Mouse (Mus musculus): ENCODE measurements around the gene Atf7. TPM values are rescaled to one million over a fixed set of nuclear protein-coding genes. Genes with fewer than 3 reads are reported as not detected.

Gene Atf7
- polyA plus RNA-seq (2014; fragmentation: Nextera tagmentation; extraction: Ambion mirVana): 34.3 and 36.5 TPM in 2 replicates

DNA sequence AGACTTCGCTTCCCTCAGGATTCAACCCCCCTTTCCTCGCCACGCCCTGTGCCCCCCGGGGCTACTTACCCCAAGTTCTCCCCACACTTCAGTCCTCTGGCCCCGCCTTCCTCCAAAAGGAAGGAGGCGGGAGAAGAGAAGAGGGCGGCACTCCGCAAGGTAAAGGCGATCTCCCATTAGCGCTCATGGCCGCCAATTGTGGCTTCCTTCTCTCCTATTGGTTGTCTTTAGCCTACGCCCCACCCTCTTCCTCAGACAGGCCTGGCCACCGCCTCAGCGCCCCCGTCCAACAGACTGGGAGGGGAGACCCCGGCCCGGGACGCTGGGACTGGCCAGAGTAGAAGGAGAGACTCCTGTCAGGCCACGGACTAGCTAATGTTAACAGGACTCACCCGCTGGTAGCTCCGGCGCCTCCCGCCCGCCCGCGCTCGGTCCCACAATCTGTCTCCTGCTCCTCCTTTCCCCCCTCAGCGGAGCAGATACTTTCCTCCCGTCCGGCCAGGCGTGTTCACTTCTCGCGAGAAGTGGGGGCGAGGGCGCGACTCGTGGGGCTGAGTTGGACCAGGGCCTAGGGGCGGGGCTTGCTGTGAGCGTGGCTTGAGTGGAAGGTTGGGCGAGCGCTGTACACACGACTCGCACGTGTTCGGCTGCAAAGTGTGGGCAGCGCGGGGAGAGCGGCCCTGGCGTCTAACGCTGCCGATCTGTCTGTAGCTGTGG, at the start of gene Atf7, which contains the start of gene Gm28047:
Gene Atf7 (minus strand): TSS at position 495 of the 717 bp plus-strand sequence.
Gene Gm28047 (minus strand): TSS at position 98 of the 717 bp plus-strand sequence.
- Histone ChIP-seq H3K9ac (ENCODE audit: low read length) (peak within 1 kb of the TSS; percentile 62), H3K27me3 (replicated peaks; ENCODE audit: control insufficient read depth, insufficient read depth, low read length) (no peaks in the 10 kb centered on the region), H3K4me1 (replicated peaks; ENCODE audit: control insufficient read depth, insufficient read depth, low read length) (peaks cover 17% of the 10 kb centered on the region), H3K9me3 (ENCODE audit: control insufficient read depth, low read length) (0 out of 2 replicates have a peak, but pooled peaks cover 2% of the 10 kb centered on the region), H3K36me3 (ENCODE audit: control insufficient read depth, insufficient read depth, low read length) (no peaks in the 10 kb centered on the region), H3K27ac (ENCODE audit: low read depth) (peak within 1 kb of the TSS; percentile 97), H3K4me2 (ENCODE audit: low read length) (peak within 1 kb of the TSS; percentile 91), H3K4me3 (ENCODE audit: low read depth, low read length) (peak within 1 kb of the TSS; percentile 81)
- under 1% methylated on average over 50 of the region's 51 CpGs for WGBS
- peak; percentile 99 for DNase-seq (ENCODE audit: low spot score)
- peak; percentile 99 for ATAC-seq (replicated peaks; ENCODE audit: low FRiP score, low TSS enrichment, low read depth)

DNA sequence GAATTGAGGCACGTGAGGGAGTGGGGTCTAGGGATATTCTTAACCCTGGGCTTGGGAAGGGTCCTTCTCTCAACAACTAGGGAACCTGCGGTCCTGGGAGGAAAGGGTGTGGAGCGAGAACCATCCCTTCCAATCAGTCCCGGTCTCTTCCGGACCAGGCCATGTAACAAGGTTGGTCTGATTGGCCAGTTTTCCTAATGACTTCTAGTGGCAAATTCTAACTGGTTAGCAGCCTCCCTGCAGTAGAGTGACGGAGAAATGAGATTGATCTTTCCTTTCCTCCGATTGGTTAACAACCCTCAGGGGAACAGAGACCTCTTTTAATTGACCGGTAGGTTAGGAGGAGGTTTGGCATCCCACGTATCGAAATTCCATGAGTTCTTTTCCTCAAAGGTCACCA, 48.3 kb upstream of the Atf7 start:
- Histone ChIP-seq H3K9ac (ENCODE audit: low read length) (no peak overlapping the region), H3K36me3 (ENCODE audit: control insufficient read depth, insufficient read depth, low read length) (peaks cover 11% of the 10 kb centered on the region; the same call in 1 of the 2 replicates), H3K9me3 (ENCODE audit: control insufficient read depth, low read length) (no peaks in the 10 kb centered on the region), H3K4me2 (ENCODE audit: low read length) (peak overlapping the region; percentile 76), H3K4me1 (replicated peaks; ENCODE audit: control insufficient read depth, insufficient read depth, low read length) (peaks cover 28% of the 10 kb centered on the region), H3K27ac (ENCODE audit: low read depth) (peak overlapping the region; percentile 100), H3K4me3 (ENCODE audit: low read depth, low read length) (peak overlapping the region; percentile 42; the same call in 1 of the 2 replicates), H3K27me3 (replicated peaks; ENCODE audit: control insufficient read depth, insufficient read depth, low read length) (no peaks in the 10 kb centered on the region)
- ATAC-seq (replicated peaks; ENCODE audit: low FRiP score, low TSS enrichment, low read depth): peak; percentile 20
- peak; percentile 75 for DNase-seq (ENCODE audit: low spot score)
- WGBS: 3% methylated on average over 10 of the region's 10 CpGs

DNA sequence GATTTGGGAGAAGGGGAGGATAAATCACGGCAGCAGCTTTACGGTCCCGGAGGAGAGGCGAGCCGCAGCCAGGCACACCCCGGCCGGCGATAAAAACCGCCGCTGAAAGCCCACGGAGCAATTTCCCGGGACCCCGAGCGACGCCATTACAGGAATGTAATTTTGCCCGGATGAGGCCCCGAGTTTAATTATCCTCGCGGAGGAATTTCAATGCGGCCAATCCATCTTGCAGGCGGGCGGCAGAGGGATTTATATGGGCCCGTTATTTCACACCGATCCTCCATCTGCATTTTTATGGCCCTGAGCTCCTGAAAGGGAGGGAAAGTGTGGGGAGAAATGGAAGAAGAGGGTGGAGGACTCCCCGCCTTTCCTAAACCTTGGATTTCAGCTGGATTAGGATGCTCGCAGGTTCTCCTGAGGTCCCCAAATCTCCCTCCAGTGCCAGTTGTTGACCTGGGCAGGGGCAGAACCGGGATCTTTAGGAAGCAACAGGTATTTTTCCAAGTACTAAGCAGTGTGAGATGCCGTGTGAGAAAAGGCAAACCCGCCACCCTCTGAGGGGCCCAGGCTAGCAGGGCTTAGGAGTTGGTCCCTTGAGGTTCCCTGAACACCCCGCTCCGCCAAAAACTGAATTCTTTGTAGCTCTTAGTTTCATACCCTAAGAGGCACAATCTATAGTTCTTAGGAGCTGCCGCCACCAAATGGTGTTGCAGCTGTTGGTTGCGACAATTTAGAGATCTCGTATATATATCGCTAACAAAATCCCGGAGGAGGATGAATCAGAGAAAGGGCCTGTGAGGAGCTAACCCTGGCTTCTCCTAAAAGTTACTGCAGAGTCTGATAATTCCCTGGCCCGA, 47.2 kb upstream of the Atf7 start, which contains the start of gene Atp5g2:
Gene Atp5g2 (minus strand): TSS at position 138 of the 857 bp plus-strand sequence.
- Histone ChIP-seq H3K9me3 (ENCODE audit: control insufficient read depth, low read length) (no peaks in the 10 kb centered on the region), H3K9ac (ENCODE audit: low read length) (peak within 1 kb of the TSS; percentile 85), H3K27ac (ENCODE audit: low read depth) (peak within 1 kb of the TSS; percentile 100), H3K4me1 (replicated peaks; ENCODE audit: control insufficient read depth, insufficient read depth, low read length) (peaks cover 28% of the 10 kb centered on the region), H3K36me3 (ENCODE audit: control insufficient read depth, insufficient read depth, low read length) (peaks cover 22% of the 10 kb centered on the region), H3K4me2 (ENCODE audit: low read length) (peak within 1 kb of the TSS; percentile 76), H3K4me3 (ENCODE audit: low read depth, low read length) (peak within 1 kb of the TSS; percentile 42), H3K27me3 (replicated peaks; ENCODE audit: control insufficient read depth, insufficient read depth, low read length) (no peaks in the 10 kb centered on the region)
- WGBS: 3% methylated on average over 37 of the region's 37 CpGs
- DNase-seq (ENCODE audit: low spot score) (peak; percentile 83), ATAC-seq (replicated peaks; ENCODE audit: low FRiP score, low TSS enrichment, low read depth) (no peak)

DNA sequence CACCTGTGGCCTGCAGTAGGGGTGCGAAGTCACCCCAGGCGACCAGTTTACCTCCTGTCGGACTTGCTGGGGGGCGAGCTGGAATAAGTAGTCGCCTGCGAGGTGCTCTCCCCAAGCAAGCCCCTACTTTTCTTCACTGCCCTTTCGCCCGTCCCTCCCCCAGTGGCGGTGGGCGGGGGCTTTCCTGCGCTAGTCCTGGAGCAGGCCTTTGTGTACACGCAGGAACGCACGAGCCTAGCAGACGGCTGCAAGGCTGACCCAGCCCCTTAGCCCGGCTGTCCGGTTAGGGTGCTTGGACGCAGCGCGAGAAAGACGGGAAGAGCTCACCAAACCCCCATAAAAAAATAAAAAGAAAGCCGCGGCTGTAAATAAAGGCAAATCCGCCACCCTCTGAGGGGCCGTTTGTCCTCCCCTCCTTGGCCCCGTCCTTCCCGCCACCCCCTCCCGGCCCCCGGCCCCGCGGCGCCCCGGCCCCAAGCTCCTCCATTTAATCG, 46.5 kb upstream of the Atf7 start:
- DNase-seq (ENCODE audit: low spot score) (peak; percentile 91), ATAC-seq (replicated peaks; ENCODE audit: low FRiP score, low TSS enrichment, low read depth) (peak; percentile 69)
- WGBS: 1% methylated on average over 34 of the region's 34 CpGs
- Histone ChIP-seq H3K4me3 (ENCODE audit: low read depth, low read length) (peak overlapping the region; percentile 42), H3K36me3 (ENCODE audit: control insufficient read depth, insufficient read depth, low read length) (peaks cover 28% of the 10 kb centered on the region), H3K27me3 (replicated peaks; ENCODE audit: control insufficient read depth, insufficient read depth, low read length) (no peaks in the 10 kb centered on the region), H3K4me2 (ENCODE audit: low read length) (peak overlapping the region; percentile 76), H3K27ac (ENCODE audit: low read depth) (peak overlapping the region; percentile 100), H3K4me1 (replicated peaks; ENCODE audit: control insufficient read depth, insufficient read depth, low read length) (peaks cover 28% of the 10 kb centered on the region), H3K9ac (ENCODE audit: low read length) (peak overlapping the region; percentile 85), H3K9me3 (ENCODE audit: control insufficient read depth, low read length) (no peaks in the 10 kb centered on the region)

DNA sequence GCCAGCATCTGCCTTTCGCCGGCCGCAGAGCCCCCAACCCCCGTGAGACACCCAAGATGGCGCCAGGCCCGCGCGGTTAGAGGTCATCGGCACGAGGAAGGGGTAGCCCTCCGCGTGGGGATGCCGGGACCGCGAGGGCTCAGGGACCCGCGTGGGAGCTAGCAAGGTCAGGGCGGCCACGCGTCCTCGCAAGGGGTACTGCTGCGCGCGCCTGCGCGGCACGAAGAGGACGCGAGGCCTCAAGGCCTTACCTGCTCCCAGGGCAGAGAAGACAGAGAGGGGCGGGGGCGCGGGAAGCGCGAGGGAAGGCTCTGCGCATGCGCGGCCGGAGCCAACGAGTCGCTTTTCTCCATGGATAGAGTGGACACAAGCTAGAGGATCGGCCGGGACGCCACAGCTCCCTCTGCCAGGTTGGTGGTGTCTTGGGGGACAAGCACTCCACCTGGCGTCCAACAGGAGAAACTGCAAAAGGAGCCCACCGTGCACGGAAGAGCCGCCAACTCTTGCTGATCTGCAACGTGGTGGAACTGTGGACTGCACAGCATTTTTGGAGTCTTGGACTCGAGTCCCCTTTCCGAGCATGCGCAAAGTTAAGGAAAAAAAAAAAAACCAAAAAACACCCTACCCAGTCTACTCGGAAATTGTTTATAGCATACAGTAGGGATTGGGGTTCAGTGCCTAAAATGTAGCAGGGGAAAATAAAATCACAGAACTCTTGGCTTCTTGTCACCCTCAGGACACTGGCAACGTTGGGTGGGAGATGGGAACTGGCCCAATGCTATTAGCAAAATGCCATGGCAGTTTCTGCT, 45.7 kb upstream of the Atf7 start:
- Histone ChIP-seq H3K27me3 (replicated peaks; ENCODE audit: control insufficient read depth, insufficient read depth, low read length) (no peaks in the 10 kb centered on the region), H3K9ac (ENCODE audit: low read length) (peak overlapping the region; percentile 96), H3K4me2 (ENCODE audit: low read length) (peak overlapping the region; percentile 95), H3K4me1 (replicated peaks; ENCODE audit: control insufficient read depth, insufficient read depth, low read length) (peaks cover 28% of the 10 kb centered on the region), H3K27ac (ENCODE audit: low read depth) (peak overlapping the region; percentile 100), H3K9me3 (ENCODE audit: control insufficient read depth, low read length) (no peaks in the 10 kb centered on the region), H3K4me3 (ENCODE audit: low read depth, low read length) (peak overlapping the region; percentile 74), H3K36me3 (ENCODE audit: control insufficient read depth, insufficient read depth, low read length) (peaks cover 36% of the 10 kb centered on the region)
- peak; percentile 100 for DNase-seq (ENCODE audit: low spot score)
- WGBS: under 1% methylated on average over 53 of the region's 53 CpGs
- peak; percentile 91 for ATAC-seq (replicated peaks; ENCODE audit: low FRiP score, low TSS enrichment, low read depth)

DNA sequence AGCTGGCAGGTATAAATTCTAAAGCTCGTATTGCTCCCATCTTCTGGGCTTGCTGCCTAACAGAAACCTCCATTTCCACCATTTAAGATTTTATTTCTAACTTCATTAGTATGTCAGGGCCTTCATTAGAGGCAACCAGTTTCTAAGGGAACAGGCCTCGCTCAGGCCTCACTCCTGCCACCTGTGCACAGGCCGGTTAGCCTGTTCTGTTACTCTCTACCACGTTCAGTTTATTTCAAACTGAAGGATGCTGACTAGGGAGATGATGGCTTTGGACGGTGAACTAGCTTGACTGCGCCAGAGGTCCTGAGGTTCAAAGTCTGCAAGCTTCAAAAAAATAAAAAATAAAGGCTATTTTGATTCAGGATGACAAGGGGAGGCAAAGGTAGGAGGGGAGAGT, 45.0 kb upstream of the Atf7 start:
- peak overlapping the region; percentile 94 for H3K27ac ChIP-seq (ENCODE audit: low read depth)
- H3K9ac ChIP-seq (ENCODE audit: low read length): peak overlapping the region; percentile 96
- H3K4me3 ChIP-seq (ENCODE audit: low read depth, low read length): peak overlapping the region; percentile 74
- ATAC-seq (replicated peaks; ENCODE audit: low FRiP score, low TSS enrichment, low read depth): no peak
- no peaks in the 10 kb centered on the region for H3K9me3 ChIP-seq (ENCODE audit: control insufficient read depth, low read length)
- DNase-seq (ENCODE audit: low spot score): no peak
- H3K4me2 ChIP-seq (ENCODE audit: low read length): peak overlapping the region; percentile 95
- no peaks in the 10 kb centered on the region for H3K27me3 ChIP-seq (replicated peaks; ENCODE audit: control insufficient read depth, insufficient read depth, low read length)
- H3K4me1 ChIP-seq (replicated peaks; ENCODE audit: control insufficient read depth, insufficient read depth, low read length): peaks cover 28% of the 10 kb centered on the region
- WGBS: 6% methylated on average over 6 of the region's 6 CpGs
- peaks cover 42% of the 10 kb centered on the region for H3K36me3 ChIP-seq (ENCODE audit: control insufficient read depth, insufficient read depth, low read length)

DNA sequence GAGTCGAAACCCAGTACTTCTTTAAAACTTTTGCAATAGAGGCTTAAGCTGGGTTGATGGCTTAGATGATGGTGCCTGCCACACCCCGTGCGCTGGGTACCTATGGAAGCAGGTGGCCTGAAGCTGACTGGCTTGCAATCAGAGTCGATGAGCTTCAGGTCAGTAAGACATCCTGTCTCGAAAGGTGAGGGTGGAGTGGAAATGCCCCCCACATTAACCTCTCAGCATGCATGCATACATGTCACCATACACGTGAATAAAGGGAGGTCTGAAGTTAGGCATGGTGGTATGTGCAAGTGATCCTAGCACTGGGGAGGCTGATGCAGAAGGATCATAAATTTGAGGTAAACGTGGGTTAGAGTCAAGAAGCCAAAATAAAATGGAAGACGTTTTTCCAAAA, 44.3 kb upstream of the Atf7 start:
- 87% methylated on average over 8 of the region's 8 CpGs for WGBS
- H3K4me1 ChIP-seq (replicated peaks; ENCODE audit: control insufficient read depth, insufficient read depth, low read length): peaks cover 28% of the 10 kb centered on the region
- H3K9me3 ChIP-seq (ENCODE audit: control insufficient read depth, low read length): no peaks in the 10 kb centered on the region
- H3K4me2 ChIP-seq (ENCODE audit: low read length): peak overlapping the region; percentile 95
- H3K9ac ChIP-seq (ENCODE audit: low read length): no peak overlapping the region
- H3K4me3 ChIP-seq (ENCODE audit: low read depth, low read length): peak overlapping the region; percentile 74
- H3K27me3 ChIP-seq (replicated peaks; ENCODE audit: control insufficient read depth, insufficient read depth, low read length): no peaks in the 10 kb centered on the region
- peaks cover 49% of the 10 kb centered on the region for H3K36me3 ChIP-seq (ENCODE audit: control insufficient read depth, insufficient read depth, low read length)
- no peak overlapping the region for H3K27ac ChIP-seq (ENCODE audit: low read depth)
- DNase-seq (ENCODE audit: low spot score) (no peak), ATAC-seq (replicated peaks; ENCODE audit: low FRiP score, low TSS enrichment, low read depth) (no peak)

DNA sequence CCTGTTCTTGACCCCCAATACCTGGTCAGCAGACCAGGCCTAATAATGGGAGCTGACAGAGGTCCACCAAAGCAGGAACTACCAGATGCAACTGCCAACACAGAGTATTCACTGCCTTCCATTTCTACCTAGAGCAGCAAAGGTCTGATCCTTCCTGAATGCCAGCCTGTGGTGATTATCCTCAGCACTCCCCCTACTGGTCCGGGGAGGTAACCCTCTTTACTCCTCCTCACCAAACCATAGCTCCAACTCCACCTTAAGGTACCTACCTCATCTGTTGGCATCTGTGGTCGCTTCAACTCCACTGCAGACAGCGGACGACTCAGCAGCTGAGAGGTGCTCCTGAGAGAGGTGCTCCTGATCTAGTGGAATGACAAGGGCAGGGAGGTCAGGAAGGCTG, 40.2 kb upstream of the Atf7 start:
- ATAC-seq (replicated peaks; ENCODE audit: low FRiP score, low TSS enrichment, low read depth): peak; percentile 38; the same call in 1 of the 2 replicates
- Histone ChIP-seq H3K27ac (ENCODE audit: low read depth) (no peak overlapping the region), H3K27me3 (replicated peaks; ENCODE audit: control insufficient read depth, insufficient read depth, low read length) (no peaks in the 10 kb centered on the region), H3K4me3 (ENCODE audit: low read depth, low read length) (no peak overlapping the region), H3K9me3 (ENCODE audit: control insufficient read depth, low read length) (no peaks in the 10 kb centered on the region), H3K9ac (ENCODE audit: low read length) (no peak overlapping the region), H3K4me2 (ENCODE audit: low read length) (no peak overlapping the region), H3K36me3 (ENCODE audit: control insufficient read depth, insufficient read depth, low read length) (peaks cover 88% of the 10 kb centered on the region), H3K4me1 (replicated peaks; ENCODE audit: control insufficient read depth, insufficient read depth, low read length) (peaks cover 12% of the 10 kb centered on the region)
- DNase-seq (ENCODE audit: low spot score): peak; percentile 82
- 48% methylated on average over 4 of the region's 4 CpGs for WGBS

Measured in intestine, embryonic 14.5 days (tissue).